Mouse (Mus musculus) limb, embryonic 12.5 days (tissue): ENCODE results near the gene Dcaf5. TPM values are rescaled to one million over a fixed set of nuclear protein-coding genes. Genes with fewer than 3 reads are reported as not detected.

Experiments used
- ATAC-seq: fragments of 200-750 bp; cut with Nextera tagmentation; 2 replicates; pipeline ENCODE4 v1.8.0; 2017; ENCODE audit warnings: low read depth, moderate TSS enrichment; ENCODE audit not compliant: insufficient number of reproducible peaks, insufficient read depth, low FRiP score, low TSS enrichment
- H3K27ac ChIP-seq: fragments of 300-500 bp; sonication (generic); 2 replicates; pipeline ENCODE4 v1.5.1; 2016; ENCODE audit warnings: mild to moderate bottlenecking, moderate library complexity
- H3K27me3 ChIP-seq: fragments of 300-500 bp; sonication (generic); 2 replicates; pipeline ENCODE4 v1.6.1; 2016; ENCODE audit warnings: mild to moderate bottlenecking, moderate library complexity
- H3K36me3 ChIP-seq: fragments of 300-500 bp; sonication (generic); 2 replicates; pipeline ENCODE4 v1.6.1; 2016; ENCODE audit warnings: mild to moderate bottlenecking, moderate library complexity
- H3K4me1 ChIP-seq: fragments of 300-500 bp; sonication (generic); replicated peaks from 2 replicates; pipeline ENCODE4 v1.6.1; 2016
- H3K4me2 ChIP-seq: fragments of 300-500 bp; sonication (generic); 2 replicates; pipeline ENCODE4 v1.6.1; 2016; ENCODE audit warnings: mild to moderate bottlenecking, moderate library complexity
- H3K4me3 ChIP-seq: fragments of 300-500 bp; sonication (generic); replicated peaks from 2 replicates; pipeline ENCODE4 v1.5.1; 2016; ENCODE audit warnings: mild to moderate bottlenecking
- H3K9ac ChIP-seq: fragments of 300-500 bp; sonication (generic); replicated peaks from 2 replicates; pipeline ENCODE4 v1.6.1; 2016; ENCODE audit warnings: mild to moderate bottlenecking, moderate library complexity
- H3K9me3 ChIP-seq: fragments of 300-500 bp; sonication (generic); 2 replicates; pipeline ENCODE4 v1.6.1; 2016; ENCODE audit warnings: mild to moderate bottlenecking, moderate library complexity
- WGBS: fragments of 180-500 bp; shearing (Covaris S2); methylation state at CpG from one replicate; pipeline ENCODE4 v1.1.7; 2016; 5-methylcytosine and 5-hydroxymethylcytosine counted together
- polyA plus RNA-seq: library from polyadenylated mRNA; unstranded; fragments of >200 nt; fragmentation: Nextera tagmentation; extraction: Ambion mirVana; gene quantifications from 2 replicates; pipeline ENCODE4 v1.2.1, GENCODE M21; 2016

Gene Dcaf5
- polyA plus RNA-seq, 1 experiment from 2014 or later, result 18.3 TPM

DNA sequence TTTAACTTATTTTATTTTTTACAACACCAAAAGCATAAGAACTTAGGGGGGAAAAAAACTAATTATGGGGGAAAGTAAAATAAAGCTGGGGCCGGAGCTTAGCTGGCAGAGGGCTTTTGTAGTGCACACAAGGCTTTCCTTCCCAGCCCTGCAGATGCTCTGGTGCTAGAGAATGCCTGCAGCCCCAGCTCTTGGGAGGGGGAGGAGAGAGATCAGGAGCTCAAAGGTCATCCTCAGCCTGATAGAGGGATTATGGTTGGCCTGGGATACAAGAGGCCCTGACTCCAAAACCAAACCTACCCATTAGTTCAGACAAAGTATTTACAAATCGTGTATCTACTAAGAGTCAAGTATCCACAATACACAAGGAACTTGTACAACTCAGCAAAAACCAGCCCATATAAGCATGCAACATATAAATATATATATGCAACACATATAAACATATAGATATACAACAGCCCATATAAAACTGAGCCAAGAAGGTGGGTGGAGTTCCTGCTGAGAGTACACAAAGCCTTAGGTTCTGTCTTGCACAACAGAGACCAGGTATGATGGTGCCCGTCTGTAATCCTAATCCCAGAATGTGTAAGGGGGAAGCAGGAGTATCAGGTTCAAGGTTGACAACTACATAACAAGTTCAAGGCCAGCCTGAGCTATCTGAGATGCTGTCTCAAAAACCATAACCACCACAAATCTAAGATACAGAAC is 124.3 kb downstream of the Dcaf5 start:
- no peak overlapping the region for H3K4me2 ChIP-seq
- 80% methylated on average over 3 of the region's 3 CpGs for WGBS
- H3K27ac ChIP-seq, result no peak overlapping the region
- no peaks in the 10 kb centered on the region for H3K36me3 ChIP-seq
- H3K27me3 ChIP-seq, result no peaks in the 10 kb centered on the region
- H3K4me3 ChIP-seq, result no peak overlapping the region
- H3K9ac ChIP-seq, result no peak overlapping the region
- no peak for ATAC-seq
- H3K9me3 ChIP-seq, result peaks cover under 1% of the 10 kb centered on the region; the same call in 1 of the 2 replicates
- no peaks in the 10 kb centered on the region for H3K4me1 ChIP-seq

- Histone ChIP-seq H3K27me3 (no peaks in the 10 kb centered on the region), H3K4me2 (no peak overlapping the region), H3K9ac (no peak overlapping the region), H3K9me3 (0 out of 2 replicates have a peak, but pooled peaks cover 4% of the 10 kb centered on the region), H3K4me3 (no peak overlapping the region), H3K27ac (no peak overlapping the region), H3K36me3 (no peaks in the 10 kb centered on the region), H3K4me1 (no peaks in the 10 kb centered on the region)
- ATAC-seq, result no peak
- 53% methylated on average over 3 of the region's 3 CpGs for WGBS
Measured at GRCm38 (mm10) chr12:80307556-80307955, 128.8 kb downstream of the Dcaf5 start.

DNA sequence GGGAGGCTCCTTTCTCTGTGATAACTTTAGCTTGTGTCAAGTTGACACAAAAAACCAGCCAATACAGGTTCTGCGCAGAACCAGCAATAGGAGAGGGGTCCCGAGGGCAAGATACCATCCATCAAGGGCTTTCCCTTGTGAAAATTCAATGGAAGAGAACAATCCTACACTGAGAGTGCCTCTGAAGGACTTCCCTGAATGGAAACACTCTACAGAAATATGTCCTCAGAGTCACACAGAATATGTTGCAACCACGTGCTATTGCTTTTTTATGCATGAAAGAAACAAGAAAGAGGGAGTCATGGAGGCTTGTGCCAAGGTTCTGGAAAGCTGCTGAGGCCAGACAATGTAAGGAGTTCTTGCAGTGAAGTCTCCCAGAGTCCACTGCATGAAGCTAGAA is 131.9 kb downstream of the Dcaf5 start:
- Histone ChIP-seq H3K4me1 (no peaks in the 10 kb centered on the region), H3K4me3 (no peak overlapping the region), H3K9ac (no peak overlapping the region), H3K9me3 (0 out of 2 replicates have a peak, but pooled peaks cover 4% of the 10 kb centered on the region), H3K27me3 (no peaks in the 10 kb centered on the region), H3K36me3 (no peaks in the 10 kb centered on the region), H3K4me2 (no peak overlapping the region), H3K27ac (no peak overlapping the region)
- WGBS, result 93% methylated on average over 3 of the region's 3 CpGs
- ATAC-seq, result no peak

DNA sequence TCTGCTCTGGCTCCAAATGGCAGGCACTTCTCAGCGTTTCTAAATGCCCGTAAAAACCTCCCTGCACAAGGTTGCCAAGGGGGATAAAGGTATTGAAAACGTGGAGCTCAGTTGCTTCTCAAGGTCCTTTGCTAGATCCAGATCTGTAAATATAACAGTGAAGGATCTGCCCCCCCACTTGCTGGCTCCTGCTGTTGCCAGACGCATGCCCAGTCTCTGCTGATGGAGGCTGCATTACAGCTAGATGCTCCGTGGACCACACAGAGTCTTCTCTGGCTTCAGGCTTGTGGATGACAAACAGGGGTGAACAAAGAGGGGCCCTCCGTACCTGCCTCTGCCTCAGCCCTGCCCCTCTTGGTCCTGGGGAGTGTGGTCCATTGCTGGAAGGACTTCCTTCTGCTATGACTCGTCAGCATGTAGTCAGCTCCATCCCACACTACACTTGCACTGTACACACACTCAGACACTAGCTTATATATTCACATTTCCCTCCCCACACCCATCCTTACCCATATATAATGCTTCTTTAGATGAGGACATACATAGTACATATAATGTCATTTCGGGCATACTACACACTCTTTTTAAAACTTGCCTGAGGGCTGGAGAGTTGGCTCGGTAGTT is 135.5 kb downstream of the Dcaf5 start:
- no peak for ATAC-seq
- H3K36me3 ChIP-seq, result no peaks in the 10 kb centered on the region
- 0 out of 2 replicates have a peak, but pooled peaks cover 4% of the 10 kb centered on the region for H3K9me3 ChIP-seq
- 0 out of 2 replicates have a peak, but pooled peaks cover 5% of the 10 kb centered on the region for H3K4me1 ChIP-seq
- 70% methylated on average over 9 of the region's 9 CpGs for WGBS
- no peak overlapping the region for H3K4me2 ChIP-seq
- H3K27me3 ChIP-seq, result no peaks in the 10 kb centered on the region
- H3K4me3 ChIP-seq, result no peak overlapping the region
- no peak overlapping the region for H3K27ac ChIP-seq
- no peak overlapping the region for H3K9ac ChIP-seq

DNA sequence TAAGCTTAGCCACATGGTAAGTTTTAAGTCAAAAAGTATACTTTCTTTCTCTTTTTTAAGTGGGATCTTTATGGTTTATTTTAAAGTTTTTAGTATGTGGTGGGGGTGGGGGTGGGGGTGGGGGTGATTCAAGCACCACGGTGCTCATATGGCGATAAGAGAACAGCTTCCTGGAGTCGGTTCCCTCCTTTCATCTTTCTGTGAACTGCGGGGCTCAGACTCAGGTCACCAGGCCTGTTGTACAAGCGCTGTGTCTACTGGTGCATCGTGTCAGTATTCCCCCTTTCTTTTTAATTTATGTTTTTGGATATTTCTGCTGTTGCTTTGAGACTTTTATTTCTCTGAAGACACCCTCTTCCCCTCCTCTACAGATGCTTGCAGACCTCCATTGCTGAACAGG is 137.7 kb downstream of the Dcaf5 start:
- H3K4me3 ChIP-seq, result no peak overlapping the region
- no peak overlapping the region for H3K4me2 ChIP-seq
- no peak overlapping the region for H3K27ac ChIP-seq
- H3K27me3 ChIP-seq, result no peaks in the 10 kb centered on the region
- no peaks in the 10 kb centered on the region for H3K9me3 ChIP-seq
- 57% methylated on average over 6 of the region's 6 CpGs for WGBS
- H3K36me3 ChIP-seq, result no peaks in the 10 kb centered on the region
- no peak overlapping the region for H3K9ac ChIP-seq
- no peak for ATAC-seq
- 0 out of 2 replicates have a peak, but pooled peaks cover 5% of the 10 kb centered on the region for H3K4me1 ChIP-seq

- ATAC-seq, result no peak
- Histone ChIP-seq H3K4me2 (no peak overlapping the region), H3K4me3 (no peak overlapping the region), H3K27ac (no peak overlapping the region), H3K4me1 (no peaks in the 10 kb centered on the region), H3K36me3 (no peaks in the 10 kb centered on the region), H3K9ac (no peak overlapping the region), H3K27me3 (no peaks in the 10 kb centered on the region), H3K9me3 (no peaks in the 10 kb centered on the region)
- WGBS, result 45% methylated on average over 3 of the region's 3 CpGs
Measured at GRCm38 (mm10) chr12:80291895-80292435, 144.4 kb downstream of the Dcaf5 start.

DNA sequence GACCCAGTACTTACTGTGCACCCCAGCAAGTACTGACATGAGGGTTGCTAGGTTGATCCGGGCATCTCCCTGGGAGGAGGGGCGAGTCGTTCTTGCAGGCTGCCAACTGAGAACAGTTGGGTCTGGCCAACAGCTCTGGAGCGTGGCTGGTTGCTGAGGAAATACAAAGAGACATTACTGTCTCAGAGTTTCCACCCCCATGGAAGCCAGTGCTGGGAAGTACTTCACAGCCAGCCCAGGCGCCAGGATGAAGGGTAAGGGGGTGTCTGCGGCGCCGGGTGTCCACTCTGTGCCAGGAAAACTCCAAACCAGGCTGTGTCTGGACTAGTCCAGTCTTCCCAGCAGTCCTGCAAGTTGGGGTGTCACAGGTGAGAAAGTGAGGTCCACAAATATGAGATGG is 145.4 kb downstream of the Dcaf5 start:
- no peaks in the 10 kb centered on the region for H3K27me3 ChIP-seq
- 91% methylated on average over 8 of the region's 8 CpGs for WGBS
- ATAC-seq, result no peak
- no peaks in the 10 kb centered on the region for H3K4me1 ChIP-seq
- no peak overlapping the region for H3K4me2 ChIP-seq
- no peaks in the 10 kb centered on the region for H3K36me3 ChIP-seq
- H3K9me3 ChIP-seq, result no peaks in the 10 kb centered on the region
- H3K9ac ChIP-seq, result no peak overlapping the region
- no peak overlapping the region for H3K4me3 ChIP-seq
- no peak overlapping the region for H3K27ac ChIP-seq

- no peak for ATAC-seq
- H3K36me3 ChIP-seq, result no peaks in the 10 kb centered on the region
- no peak overlapping the region for H3K4me2 ChIP-seq
- H3K4me1 ChIP-seq, result no peaks in the 10 kb centered on the region
- no peak overlapping the region for H3K27ac ChIP-seq
- H3K4me3 ChIP-seq, result no peak overlapping the region
- H3K9ac ChIP-seq, result no peak overlapping the region
- WGBS, result 98% methylated on average over 4 of the region's 4 CpGs
- no peaks in the 10 kb centered on the region for H3K27me3 ChIP-seq
- no peaks in the 10 kb centered on the region for H3K9me3 ChIP-seq
Measured at GRCm38 (mm10) chr12:80290483-80290882, 145.9 kb downstream of the Dcaf5 start.

- Histone ChIP-seq H3K27me3 (no peaks in the 10 kb centered on the region), H3K4me3 (no peak overlapping the region), H3K4me2 (no peak overlapping the region), H3K4me1 (no peaks in the 10 kb centered on the region), H3K27ac (no peak overlapping the region), H3K9me3 (no peaks in the 10 kb centered on the region), H3K9ac (no peak overlapping the region), H3K36me3 (no peaks in the 10 kb centered on the region)
- no peak for ATAC-seq
- WGBS, result 70% methylated on average over 3 of the region's 3 CpGs
Measured at GRCm38 (mm10) chr12:80289722-80290121, 146.7 kb downstream of the Dcaf5 start.

- no peak for ATAC-seq
- Histone ChIP-seq H3K27me3 (no peaks in the 10 kb centered on the region), H3K36me3 (no peaks in the 10 kb centered on the region), H3K4me1 (peaks cover 2% of the 10 kb centered on the region), H3K9ac (no peak overlapping the region), H3K9me3 (no peaks in the 10 kb centered on the region), H3K27ac (no peak overlapping the region), H3K4me2 (no peak overlapping the region), H3K4me3 (no peak overlapping the region)
- 75% methylated on average over 5 of the region's 5 CpGs for WGBS
Measured at GRCm38 (mm10) chr12:80285890-80286289, 150.5 kb downstream of the Dcaf5 start.
